Mouse (Mus musculus) olfactory bulb, adult 2 months (tissue): ENCODE results near the gene Cdc25b. TPM values are rescaled to one million over a fixed set of nuclear protein-coding genes. Genes with fewer than 3 reads are reported as not detected.

ENCODE experiments used
- H3K27ac ChIP-seq: fragments of 200-500 bp; 2 replicates; pipeline ENCODE4 v1.5.1; 2012; ENCODE audit warnings: low read depth, low read length; ENCODE audit not compliant: insufficient read depth
- H3K4me1 ChIP-seq: fragments of 200-500 bp; 2 replicates; pipeline ENCODE4 v1.6.1; 2012; ENCODE audit warnings: low read length; ENCODE audit not compliant: control insufficient read depth, insufficient read depth
- H3K4me3 ChIP-seq: fragments of 200-500 bp; 2 replicates; pipeline ENCODE4 v1.5.1; 2012; ENCODE audit warnings: mild to moderate bottlenecking, low read depth, low read length, moderate library complexity; ENCODE audit not compliant: insufficient read depth
- CTCF ChIP-seq: fragments of 200-500 bp; IDR thresholded peaks from 2 replicates; pipeline ENCODE4 v1.5.1; 2012; ENCODE audit warnings: low read depth, mild to moderate bottlenecking, low read length, moderate library complexity; ENCODE audit not compliant: insufficient read depth
- POLR2A ChIP-seq: fragments of 200-500 bp; IDR thresholded peaks from 2 replicates; pipeline ENCODE4 v1.6.1; 2012; ENCODE audit warnings: mild to moderate bottlenecking, low read depth, low read length, moderate library complexity; ENCODE audit not compliant: insufficient read depth
- WGBS: fragments of 180-500 bp; shearing (Covaris S2); methylation state at CpG from one replicate; pipeline ENCODE4 v1.1.7; 2018; 5-methylcytosine and 5-hydroxymethylcytosine counted together
- polyA plus RNA-seq: library from polyadenylated mRNA; stranded (reverse); fragments of >200 nt; gene quantifications from 2 replicates; pipeline ENCODE4 v1.2.4, GENCODE M21; 2012; ENCODE audit warnings: low replicate concordance; ENCODE audit not compliant: missing spikeins, insufficient read depth, insufficient read length

Cdc25b gene
- polyA plus RNA-seq, 1 experiment = not detected

DNA sequence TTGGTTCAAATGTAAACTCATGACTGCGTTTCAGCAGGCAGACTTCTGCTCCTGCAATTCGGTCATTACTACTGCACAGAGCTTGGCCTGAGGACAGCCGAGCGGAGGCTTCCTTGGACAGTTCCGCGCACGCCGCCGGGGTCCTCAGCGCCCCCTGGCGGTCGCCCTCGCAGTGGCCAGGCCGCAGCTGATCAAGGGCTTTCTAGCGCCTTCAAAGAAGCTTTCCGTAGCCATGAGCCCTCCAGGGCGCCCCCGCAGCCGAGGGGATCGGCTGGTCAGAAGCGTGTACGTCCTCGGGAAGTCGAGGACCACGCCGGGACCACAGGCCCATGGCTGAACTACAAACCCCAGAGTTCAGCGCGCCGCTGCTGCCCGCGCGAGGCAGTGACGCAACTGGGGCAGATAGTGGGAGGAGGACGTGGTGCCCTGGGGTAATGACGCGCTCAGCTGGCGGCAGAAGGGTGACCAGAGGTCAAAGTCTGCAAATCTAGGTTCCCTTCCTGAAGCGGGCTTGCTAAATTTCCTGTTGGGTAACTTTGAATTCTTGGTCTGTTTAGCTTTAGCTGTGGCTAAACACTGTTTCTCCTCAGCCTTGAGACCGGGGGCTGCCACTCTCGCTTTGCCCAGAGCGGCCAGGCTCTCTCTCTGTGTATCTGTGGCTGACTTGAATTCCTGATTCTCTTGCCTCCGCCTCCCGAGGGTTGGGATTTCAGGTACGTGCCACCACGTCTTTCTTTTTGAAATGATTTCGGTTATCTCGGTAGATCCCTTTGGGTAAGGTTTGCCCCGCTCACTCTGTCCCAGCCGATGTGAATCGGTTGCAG is 23.4 kb downstream of the Cdc25b start:
- under 1% methylated on average over 50 of the region's 50 CpGs for WGBS
- Histone ChIP-seq H3K4me1 (peaks cover 19% of the 10 kb centered on the region), H3K4me3 (peak overlapping the region; percentile 69), H3K27ac (peak overlapping the region; percentile 92)
- TF ChIP-seq CTCF = peak; percentile 100
- TF ChIP-seq POLR2A = peak; percentile 81

DNA sequence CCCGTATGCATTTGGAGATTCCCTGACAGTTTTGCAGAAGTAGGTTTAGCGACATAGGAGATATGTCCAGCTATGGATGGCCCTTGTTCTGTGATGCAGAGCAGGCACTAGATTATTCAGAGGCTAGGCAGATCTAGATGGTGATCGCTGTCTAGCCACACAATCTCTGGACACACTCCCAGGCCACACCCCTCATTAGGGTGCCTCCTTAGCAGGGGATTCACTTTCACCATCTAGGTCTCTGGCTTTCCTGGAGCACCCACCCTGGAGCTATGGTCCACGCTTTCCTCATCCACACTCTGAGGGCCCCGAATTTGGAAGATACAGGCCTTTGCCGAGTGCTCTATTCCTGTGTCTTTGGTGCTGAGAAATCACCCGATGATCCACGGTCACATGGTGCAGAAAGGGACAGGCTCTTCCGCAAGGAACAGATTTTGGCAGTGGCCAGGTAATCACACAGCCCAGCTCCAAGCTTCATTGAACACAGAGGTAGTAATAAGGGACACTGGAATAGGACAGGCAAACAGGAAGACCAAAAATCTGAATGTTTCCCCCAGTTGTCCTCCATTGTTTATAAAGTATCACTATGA is 24.4 kb downstream of the Cdc25b start:
- H3K27ac ChIP-seq = no peak overlapping the region
- whole genome bisulfite sequencing = 31% methylated on average over 9 of the region's 9 CpGs
- H3K4me1 ChIP-seq = peaks cover 19% of the 10 kb centered on the region
- H3K4me3 ChIP-seq = peak overlapping the region; percentile 69
- TF ChIP-seq POLR2A (no peak), CTCF (no peak)

GRCm38 (mm10) chr2:131213773-131214172 is 27.0 kb downstream of the Cdc25b start:
- peaks cover 19% of the 10 kb centered on the region for H3K4me1 ChIP-seq
- TF ChIP-seq POLR2A (no peak), CTCF (no peak)
- no peak overlapping the region for H3K4me3 ChIP-seq
- 82% methylated on average over 7 of the region's 7 CpGs for WGBS
- no peak overlapping the region for H3K27ac ChIP-seq

DNA sequence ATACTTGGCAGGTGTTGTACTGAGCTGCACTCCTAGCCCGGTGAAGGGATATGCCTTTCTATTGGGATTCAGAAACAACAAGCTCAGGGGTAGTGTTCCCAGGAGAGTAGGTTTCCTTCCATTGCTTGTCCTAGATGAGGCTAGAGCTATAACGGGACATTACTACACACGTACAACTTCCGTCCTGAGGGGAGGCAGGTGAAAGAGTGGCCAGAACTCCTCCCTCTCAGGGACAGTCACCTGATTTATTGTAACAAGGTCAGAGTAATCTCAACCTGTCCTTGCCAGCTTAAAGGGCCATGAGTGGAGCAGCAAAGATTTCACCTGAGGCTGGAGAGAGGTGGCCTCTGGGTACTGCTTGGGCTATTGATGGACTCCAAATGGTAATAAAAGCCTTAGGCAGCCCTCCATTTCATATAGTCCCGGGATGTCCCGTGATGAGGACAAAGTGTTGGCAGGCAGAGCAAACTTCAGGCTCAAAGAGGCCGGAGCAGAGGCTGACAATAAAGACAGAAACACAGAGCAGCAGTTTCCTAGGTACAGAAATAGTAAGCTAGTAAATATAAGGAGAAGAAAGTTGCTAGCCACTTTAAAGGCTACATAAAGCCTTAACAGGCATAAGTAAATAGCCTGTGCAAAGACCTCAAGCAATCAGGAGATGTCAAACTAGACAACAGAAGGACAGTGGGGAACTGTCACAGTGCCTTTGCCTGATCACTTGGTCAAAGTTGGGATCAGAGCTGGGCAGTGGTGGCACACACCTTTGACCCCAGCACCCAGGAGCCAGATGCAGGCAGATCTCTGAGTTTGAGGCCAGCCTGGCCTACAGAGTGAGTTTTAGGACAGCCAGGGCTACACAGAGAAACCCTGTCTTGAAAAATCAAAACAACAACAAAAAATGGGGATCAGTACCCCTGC is 29.5 kb downstream of the Cdc25b start:
- H3K4me3 ChIP-seq = no peak overlapping the region
- TF ChIP-seq CTCF (no peak), POLR2A (no peak)
- H3K27ac ChIP-seq = no peak overlapping the region
- WGBS = 74% methylated on average over 7 of the region's 7 CpGs
- peaks cover 17% of the 10 kb centered on the region for H3K4me1 ChIP-seq

DNA sequence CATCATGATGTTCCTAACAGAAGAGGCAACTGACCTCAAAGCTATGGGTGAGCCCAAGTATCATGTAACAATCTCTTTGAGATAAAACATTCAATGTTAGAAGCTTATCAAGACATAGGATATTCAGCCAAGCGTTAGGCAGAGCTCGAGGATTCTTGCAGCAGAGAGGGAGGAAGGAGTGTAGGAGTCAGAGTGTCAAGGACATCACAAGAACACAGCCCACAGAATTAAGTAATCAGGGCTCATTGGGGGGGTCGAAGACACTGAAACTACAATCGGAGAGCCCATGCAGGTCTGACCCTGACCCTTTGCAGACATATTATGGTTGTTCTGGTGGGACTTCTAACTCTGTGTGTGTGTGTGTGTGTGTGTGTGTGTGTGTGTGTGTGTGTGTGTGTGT is 33.3 kb downstream of the Cdc25b start:
- 65% methylated on average over 4 of the region's 4 CpGs for WGBS

DNA sequence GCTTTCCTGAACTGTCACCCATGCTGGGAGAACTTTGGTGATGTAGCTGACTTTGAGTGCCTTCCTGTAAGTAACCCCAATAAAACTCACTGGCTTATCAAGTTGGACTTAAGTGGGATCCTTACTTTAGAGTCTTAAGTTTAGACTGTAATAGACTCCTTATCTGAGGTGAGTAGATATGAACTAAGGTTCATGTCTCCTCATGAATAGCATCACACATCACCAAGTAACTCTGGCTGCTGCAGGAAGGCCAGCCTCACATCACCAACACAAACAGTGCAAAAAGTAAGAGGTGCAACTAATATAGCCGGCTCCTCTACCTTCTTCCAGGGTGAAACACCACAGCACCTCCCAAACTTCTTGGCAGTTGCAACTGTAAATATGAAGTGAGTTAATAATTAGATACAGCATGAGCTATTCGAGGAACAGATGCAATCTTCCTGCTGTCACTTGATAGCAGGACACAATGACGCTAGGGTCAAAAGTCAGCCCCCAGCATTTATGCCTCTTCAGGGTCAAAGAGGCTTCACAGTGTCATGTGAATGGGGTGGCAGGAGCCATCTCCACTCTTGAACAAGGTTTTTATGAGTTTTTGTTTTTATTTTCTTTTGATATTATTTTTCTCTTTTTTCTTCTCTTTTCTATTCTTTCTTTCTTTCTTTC is 35.2 kb downstream of the Cdc25b start:
- H3K27ac ChIP-seq = no peak overlapping the region
- H3K4me1 ChIP-seq = no peaks in the 10 kb centered on the region
- H3K4me3 ChIP-seq = no peak overlapping the region
- TF ChIP-seq CTCF = no peak
- no peak for TF ChIP-seq POLR2A
- 78% methylated on average over 3 of the region's 3 CpGs for WGBS

More for the DNA sequence above, 33.3 kb downstream of the Cdc25b start:
- Histone ChIP-seq H3K27ac (no peak overlapping the region), H3K4me1 (no peaks in the 10 kb centered on the region), H3K4me3 (no peak overlapping the region)
- TF ChIP-seq POLR2A (no peak), CTCF (no peak)

DNA sequence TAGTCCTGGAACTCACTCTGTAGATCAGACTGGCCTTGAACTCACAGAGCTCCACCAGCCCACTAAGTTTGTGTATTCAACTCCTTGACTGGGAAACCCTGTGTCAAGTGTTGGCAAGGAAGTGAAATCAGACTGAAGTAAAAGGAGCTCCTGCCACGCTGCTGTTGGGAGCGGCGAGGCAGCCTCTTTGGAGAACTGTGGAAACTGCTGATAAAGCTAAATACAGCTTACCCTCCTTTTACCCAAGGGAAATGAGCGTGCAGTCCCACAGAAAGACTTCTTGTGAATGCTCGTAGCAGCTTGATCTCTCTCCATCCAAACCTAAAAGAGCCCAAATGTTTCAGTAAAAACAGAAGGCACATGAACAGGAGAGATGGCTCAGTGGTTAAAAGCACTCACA is 35.8 kb downstream of the Cdc25b start:
- Histone ChIP-seq H3K4me3 (no peak overlapping the region), H3K27ac (no peak overlapping the region), H3K4me1 (no peaks in the 10 kb centered on the region)
- 19% methylated on average over 5 of the region's 5 CpGs for WGBS
- TF ChIP-seq POLR2A = no peak
- TF ChIP-seq CTCF = no peak

DNA sequence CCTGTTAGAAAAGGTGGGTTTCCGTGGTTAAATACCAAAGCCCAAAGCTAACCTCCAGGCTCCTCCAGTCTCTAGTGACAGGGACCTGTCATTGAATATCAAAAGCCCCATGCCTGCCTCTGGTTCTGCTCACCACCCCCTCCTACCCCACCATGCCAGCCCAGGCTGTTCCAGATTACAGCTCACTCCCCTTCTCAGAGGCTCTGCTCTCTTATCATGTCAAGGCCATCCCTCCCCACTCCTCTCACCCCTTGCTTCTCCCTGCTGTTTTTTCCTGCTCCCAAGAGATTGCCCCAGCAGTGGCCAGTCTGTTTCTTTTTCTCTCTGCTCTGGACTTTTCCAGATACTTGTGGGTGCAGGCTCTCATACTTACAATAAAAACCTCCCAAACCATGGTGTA is 36.8 kb downstream of the Cdc25b start:
- WGBS = 86% methylated on average over 1 of the region's 1 CpGs
- no peak overlapping the region for H3K27ac ChIP-seq
- H3K4me3 ChIP-seq = no peak overlapping the region
- H3K4me1 ChIP-seq = no peaks in the 10 kb centered on the region
- TF ChIP-seq CTCF (no peak), POLR2A (no peak)
